Mouse (Mus musculus): ENCODE measurements around the gene A630076J17Rik.

The A630076J17Rik gene

DNA sequence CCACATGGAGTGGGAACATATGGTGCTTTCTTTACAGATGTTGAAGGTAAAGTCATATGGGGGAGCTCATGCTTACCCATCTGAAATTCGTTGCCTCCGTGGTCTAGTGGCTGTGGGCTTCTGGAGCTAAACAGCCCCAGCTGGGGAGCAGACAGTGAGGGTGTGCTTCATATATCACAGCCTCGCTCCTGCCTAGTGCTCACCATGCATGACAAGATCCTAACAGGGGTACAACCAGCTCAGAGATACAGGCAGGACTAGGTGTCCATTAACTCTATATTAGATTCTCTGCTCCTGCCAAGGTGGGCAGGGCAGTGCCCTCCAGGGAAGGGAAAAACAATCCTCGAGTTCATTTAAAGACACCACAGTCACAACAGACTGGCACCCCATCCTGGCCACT lies 788 bp downstream of the A630076J17Rik start:
- no peak for DNase-seq (ENCODE audit: low spot score)

DNA sequence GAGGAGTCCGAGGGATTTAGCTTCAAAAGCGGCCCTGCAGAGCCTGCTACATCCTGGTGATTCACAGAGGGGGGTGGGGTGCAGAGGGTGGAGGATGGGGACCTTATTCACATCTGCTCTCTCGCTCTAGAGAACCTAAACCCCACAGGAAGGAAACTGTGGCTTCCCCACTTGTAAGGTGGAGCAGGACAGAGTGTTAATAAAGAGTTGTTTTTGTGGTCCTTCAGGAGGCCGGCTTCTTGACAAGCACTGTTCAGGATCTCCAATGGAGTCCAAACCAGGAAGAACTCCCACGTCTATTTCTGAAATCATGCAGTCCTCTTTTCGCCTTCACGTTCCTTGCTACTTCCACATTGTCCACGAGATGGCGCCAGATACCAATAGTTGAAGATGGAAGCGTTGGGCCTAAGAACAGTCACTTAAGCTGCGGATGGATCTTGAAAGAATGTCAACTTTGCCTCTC lies 3.0 kb downstream of the A630076J17Rik start:
- DNase-seq (ENCODE audit: low spot score), result peak; percentile 77

DNA sequence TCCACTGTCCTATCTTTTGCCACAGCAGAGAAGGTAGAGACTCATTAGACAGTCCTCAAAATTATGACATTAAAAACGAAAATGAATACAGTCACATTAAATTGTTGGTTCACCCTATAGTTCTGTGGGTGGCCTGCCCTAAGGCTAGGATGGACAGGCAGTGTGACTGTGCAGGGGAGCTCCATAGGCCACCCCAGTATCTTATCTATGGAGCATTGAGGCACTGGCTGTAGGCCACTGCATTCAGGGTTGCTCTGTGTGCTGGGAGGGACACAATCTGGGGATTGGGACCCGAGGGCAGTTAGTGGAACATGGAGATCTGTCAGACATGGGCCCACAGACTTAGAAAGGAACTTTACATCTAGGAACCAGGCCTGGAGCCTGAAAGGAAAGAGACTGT lies 3.5 kb downstream of the A630076J17Rik start:
- no peak for DNase-seq (ENCODE audit: low spot score)

DNA sequence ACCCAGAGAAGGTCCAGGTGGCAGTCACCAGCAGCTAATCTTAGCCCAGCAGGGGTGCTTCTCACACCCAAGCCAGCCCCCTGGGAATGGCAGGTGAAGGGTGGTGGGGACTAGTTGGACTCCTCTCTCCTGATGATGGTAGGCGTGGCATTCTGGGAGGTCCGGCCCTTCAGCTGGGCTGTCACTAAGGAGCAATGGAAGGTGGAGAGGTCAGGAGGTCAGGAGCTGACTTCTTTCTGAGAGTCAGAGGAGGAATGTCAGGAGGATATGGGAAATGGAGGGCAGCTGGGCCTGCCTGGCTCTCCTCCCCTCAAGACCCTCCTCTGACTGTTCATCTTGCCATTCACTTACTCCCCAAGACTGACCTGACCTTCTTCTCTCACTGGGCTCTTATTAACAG lies 7.6 kb downstream of the A630076J17Rik start:
- DNase-seq (ENCODE audit: low spot score), result no peak

DNA sequence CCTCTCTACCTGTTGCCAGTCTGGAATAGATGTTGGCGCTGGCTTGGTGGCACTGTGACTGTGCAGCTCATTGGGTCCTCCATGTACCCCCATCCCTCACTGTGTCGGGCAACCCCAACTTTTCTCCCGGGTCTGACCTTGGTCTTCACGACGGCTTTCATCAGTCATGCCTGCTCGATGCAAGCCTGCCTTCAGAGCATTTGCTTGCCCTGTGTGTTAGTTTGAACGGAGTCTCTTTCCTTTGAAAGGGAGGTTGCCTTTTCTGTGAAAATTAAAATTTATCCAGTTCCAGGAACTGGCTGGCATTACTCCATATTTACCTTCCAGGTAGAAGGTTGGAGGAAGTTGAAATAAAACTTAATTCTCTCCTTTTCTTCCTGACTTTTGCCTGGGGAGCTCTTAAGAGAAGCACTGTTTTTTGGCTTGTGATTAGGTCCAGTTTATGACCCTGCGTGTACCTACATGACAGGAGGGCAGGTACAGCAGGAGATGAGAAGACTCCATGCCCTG lies 8.1 kb downstream of the A630076J17Rik start:
- no peak for DNase-seq (ENCODE audit: low spot score)

DNA sequence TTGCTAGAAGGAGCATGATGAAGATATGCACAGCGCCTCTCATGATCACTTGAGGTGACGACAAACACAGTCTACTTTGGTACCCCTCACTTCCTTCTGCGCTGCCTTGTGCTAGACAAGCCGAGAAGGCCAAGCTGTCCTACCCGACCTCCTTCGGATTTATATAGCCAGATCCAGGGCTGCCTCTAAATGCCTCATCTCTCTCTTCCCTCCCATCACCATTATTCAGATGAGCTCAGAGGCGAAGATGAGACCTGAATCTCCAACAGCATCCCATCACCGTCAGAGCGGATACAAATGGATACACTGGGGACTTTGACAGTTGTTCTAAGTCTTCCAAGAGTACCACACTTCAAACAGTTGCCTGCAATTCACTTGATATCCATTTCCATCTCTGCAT lies 9.2 kb downstream of the A630076J17Rik start, which contains the start of gene Prok1:
Gene Prok1 (minus strand): TSS at position 101 of the 400 bp plus-strand sequence.
- DNase-seq (ENCODE audit: low spot score), result no peak

DNA sequence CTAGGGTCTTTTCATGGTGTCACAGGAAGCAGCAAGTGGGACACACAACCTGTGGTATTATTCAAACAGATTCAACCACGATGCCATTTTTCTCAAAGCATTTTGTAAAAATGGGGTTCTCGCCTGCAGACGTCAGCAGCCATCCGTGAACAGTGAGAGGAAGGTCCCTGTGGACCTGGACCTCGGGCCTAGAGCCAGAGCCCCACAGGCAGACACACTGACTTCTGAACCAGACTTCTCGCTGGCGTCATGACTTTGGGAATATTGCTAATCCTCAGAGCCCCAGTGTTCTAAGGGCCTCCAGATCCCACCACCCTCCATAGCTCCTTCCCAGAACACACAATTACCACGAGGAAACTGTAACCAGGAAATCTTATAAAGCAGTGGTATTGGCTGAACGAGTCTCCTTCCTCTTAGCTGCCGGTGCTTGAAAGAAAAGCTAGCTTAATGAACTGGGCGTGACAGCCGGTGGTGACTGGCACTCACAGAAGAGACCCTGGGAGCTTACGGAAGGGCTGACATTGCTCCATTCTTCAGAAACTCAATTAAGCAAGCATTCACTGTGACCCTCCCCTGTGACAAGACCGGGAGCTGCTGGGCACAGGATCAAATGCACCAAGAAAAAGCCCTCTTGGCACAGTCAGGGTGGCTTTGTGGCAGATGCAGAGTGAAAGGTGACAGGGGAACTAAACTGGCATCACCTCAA lies 11.1 kb downstream of the A630076J17Rik start:
- no peak for DNase-seq (ENCODE audit: low spot score)

DNA sequence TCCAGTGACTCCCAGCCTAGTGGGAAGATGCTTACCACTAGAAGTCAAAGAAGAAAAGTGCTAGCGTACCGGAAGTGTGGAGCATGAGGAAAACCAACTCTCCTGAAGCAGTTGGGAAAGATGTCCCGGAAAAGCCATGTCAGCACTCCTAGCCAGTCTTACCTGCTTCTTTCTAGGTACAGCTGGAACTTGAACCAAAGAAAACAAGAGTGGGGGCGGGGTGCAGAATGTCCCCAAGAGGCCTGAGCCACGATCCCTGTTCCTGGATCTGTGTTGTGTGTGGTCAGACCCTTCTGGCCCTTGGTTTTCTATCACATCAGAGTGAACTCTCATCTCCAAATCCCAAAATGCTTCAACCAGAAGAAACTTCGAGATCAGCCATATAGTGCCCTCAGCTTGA lies 16.5 kb downstream of the A630076J17Rik start:
- DNase-seq (ENCODE audit: low spot score), result no peak

DNA sequence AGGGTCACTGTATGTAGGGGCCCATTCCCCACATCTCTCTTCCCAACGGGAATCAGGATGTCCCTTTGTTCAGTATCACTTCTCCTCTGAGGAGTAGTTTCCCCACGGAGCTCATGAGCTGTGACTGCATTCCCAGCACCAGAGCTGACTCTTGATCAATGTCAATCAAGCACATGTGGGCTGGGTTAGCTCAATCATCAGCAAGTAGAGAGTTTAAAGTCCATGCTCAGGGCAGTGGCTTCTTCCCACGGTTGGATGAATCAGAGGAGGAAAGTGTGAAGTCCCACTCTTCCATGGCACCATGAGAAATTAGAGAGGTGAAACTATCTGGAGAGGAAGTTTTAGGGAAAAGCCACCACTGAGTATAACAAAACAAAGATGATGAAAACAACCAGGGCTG lies 18.6 kb downstream of the A630076J17Rik start:
- DNase-seq (ENCODE audit: low spot score), result no peak

DNA sequence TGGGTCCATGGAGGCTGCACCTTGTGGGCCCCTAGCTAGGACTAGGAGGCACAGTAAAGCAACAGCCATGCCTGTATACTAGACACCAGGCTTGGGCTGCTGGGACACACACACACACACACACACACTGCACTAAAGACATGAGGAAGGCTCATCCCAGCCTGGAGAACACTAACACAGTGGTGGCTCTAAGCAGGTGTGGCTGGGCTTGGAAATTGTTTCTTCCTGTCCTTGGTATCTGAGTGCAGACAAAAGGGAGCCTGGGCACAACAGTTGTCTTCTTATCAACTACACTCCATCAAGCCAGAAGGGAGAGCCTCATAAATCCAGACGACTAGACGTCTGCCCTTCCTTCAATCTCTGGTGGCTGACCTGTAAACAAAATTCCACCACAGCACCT lies 19.9 kb downstream of the A630076J17Rik start:
- DNase-seq (ENCODE audit: low spot score), result peak; percentile 33

DNA sequence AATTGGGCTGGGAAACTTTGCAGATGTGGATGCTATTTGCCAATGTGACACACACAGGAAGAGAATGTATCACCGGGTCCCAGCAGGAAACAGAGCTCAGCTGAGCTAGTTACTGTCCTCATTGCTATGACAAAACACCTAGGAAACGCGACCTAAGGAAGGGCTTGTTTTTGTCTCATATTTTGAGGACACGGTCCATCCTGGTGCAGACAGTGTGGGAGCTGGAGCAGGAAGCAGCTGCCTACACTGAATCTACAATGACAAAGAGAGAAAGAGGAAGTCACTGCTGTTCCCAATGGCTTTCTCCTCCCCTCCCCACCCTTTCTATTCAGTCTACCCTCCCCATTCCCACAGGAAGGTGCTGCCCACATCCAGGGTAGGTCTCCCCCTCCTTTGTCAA lies 21.6 kb downstream of the A630076J17Rik start:
- peak; percentile 46 for DNase-seq (ENCODE audit: low spot score)

DNA sequence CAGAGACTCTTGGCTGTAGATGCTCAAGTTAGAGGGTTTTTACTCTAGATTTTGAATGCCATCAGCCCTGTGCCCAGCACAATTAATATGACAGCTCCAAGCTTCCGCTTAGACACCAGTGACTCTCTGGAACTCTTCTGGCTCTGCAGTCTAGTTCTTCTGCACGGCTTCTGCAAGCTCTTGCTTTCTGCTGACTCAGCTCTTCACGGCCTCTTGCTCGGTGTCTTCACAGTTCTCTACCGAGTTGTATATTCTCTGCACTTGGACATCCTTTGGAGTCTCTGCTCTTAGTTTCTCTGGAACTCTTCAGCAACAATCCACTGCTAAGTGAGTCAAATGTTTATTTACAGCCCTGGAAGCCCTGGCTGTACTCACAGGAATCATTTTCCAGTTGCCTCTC lies 23.5 kb downstream of the A630076J17Rik start:
- DNase-seq (ENCODE audit: low spot score), result no peak

DNA sequence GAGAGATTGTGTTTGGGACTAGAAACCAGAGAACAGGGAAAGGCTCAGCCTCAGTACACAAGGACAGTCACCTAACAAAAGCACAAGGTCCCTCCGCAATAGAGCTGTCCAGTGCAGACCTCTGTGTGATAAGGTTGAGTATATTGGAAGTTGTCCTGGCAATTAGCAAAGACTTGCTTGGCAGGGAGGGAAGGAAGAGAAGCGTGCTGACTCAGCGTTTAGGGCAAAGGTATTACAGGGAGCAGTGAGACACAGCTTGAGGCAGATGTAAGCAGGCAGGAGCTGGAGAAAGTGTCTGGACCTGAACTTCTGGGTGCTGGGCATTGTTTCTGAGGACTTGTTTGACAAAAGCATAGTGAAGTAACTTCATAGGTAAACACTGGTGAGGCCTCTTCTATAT lies 25.6 kb downstream of the A630076J17Rik start:
- DNase-seq (ENCODE audit: low spot score), result no peak

DNA sequence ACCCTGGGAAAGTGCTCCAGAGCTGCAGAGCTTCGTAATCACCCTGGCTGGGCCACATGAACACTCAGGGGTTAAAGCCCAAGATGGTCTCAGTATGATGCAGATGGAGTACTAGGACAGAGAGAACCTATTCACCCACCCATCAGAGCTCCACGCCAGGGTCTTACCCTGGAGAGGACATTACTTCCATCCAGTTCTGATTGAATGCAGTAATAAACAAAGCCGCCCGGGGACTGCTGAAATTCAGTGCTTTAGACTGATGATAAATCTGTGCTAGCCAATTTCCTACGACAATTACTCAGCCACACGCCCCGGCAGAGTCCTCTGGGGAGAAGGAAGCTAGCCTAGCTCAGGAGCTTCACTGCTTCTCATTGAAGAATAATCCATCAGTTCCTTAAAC lies 26.3 kb downstream of the A630076J17Rik start:
- DNase-seq (ENCODE audit: low spot score), result no peak

DNA sequence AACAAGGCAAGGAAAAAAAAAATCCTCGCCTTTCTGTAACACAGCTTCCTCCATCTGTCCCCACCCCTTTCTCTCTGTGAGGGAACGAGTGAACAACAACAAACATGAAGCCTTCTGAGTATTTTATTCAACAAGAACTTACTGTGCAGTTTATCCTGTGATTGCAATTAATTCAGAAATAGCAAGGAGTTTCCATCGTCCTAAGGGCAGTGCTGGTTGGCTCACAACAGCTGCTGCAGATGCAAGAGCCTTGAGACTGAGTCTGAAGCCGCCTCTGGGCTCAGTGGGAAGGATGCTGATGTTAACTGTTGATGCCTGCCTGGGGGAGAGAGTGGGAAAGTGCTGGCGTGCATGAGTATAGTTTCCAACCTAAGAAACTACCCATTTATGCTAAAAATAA lies 27.5 kb downstream of the A630076J17Rik start:
- DNase-seq (ENCODE audit: low spot score), result no peak

DNA sequence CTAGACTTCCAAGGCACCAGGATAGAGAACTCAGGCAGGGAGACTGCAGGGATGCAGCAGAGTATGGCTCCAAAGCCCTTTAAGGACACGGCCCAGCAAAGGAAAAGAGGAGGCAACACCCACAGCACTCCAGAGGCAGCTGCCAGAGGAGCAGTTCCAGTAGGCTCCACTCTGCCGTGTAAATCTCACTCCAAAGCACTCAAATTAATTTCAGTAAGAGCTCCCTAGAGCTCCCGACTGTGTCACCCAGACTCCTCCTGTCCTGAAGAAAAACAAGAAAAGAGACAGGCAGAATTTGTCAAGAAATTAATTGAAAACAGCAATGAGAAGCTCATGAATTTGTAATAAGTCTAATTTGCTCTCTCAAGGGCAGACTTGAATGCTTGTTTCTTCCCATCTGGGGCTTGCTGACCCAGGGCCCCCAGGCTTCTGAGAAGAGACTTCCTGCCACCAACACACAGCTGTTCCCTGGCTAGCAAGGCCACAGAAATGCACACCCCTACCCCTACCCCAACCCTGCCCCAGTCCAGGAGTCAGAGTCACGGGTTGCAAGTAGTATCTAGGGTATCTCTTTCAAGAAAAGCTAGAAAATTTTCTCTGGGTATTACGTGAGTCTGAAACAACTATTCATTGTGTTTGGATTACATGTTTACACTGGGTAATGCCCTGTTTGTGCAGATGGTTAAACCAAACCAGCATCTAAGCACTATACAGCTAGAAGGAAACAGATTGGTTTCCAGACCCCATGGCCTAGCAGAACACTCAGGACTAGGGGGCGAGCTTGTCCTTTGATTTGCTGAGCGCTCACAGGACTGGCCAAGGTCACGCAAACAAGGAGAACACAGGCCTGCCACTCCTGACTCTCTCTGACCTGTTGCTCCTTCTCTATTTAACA lies 30.8 kb downstream of the A630076J17Rik start:
- no peak for DNase-seq (ENCODE audit: low spot score)

DNA sequence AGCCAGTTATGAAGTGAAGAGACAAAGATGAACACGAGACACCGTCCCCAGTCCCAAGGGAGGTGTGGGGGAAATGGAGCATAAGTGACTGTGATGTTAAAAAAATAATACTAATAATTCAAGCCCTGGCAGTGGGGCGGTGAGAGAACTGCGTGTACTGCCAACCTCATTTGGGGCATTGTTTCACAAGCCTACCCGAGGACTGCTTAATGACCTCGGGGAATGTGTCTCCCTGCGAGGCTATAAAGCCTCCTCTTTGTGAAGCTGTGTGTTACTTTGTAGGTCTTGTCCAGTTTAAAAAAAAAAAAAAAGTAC lies 31.4 kb downstream of the A630076J17Rik start:
- DNase-seq (ENCODE audit: low spot score), result peak; percentile 48

DNA sequence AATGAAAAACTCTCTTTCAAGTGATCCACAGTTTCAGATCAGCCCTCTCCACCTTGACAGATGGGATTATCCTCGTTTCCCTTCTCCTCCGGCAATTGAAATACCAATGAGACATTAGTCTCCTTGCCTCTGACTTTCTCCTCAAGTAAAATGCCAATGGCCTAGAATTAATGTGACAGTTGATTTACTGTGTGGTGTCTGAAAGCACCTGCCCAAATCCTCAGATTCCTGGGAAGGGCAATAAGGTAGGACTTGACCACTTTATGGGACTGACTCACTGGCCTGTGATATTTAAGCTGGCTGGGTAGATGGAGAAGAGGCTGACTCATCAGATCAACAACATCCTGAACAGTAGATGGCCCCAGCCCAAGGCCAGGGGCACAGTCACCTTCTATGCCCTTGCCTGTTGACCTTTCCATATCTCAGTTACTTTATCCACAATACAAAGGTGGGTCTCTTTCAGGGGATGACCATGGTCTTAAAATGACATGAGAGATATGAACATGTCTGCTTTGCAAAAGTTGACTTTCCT lies 36.5 kb downstream of the A630076J17Rik start:
- no peak for DNase-seq (ENCODE audit: low spot score)

DNA sequence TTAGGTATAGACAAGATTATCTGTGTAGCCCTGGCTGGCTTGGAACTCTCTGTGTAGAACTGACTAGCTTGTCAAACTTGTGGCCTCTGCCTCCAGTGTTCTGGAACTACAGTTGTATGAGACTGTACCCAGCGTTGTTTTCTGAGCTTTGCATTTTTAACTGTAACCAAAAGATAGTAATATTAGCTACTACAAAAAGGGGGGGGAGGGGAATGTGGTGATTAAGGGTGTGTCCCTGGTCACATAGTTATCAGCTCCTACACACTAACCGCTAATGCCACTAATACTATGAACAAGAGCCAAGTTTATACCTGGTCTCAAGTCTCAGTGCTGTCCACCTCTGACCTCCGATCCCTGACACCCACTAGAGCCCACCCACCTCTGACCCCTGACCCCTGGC lies 42.0 kb downstream of the A630076J17Rik start:
- no peak for DNase-seq (ENCODE audit: low spot score)

DNA sequence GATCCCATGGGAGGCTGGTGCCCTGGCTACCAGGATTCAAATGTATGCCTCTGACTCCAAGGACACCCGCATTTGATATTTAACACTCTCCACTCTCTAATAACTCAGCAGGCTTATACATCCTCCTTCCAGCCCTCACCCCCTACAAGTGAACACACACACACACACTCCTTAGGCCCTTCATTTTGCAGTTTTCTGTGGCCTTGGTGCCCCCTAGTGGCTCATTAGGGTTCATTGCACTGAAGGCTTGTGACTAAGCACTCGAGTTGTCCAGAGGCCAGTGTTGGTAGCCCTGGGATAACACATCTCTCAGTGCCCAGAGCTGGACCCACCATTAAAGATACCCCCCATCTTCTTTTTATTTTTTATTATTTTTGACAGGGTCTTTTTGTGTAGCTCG lies 43.4 kb downstream of the A630076J17Rik start:
- peak; percentile 72 for DNase-seq (ENCODE audit: low spot score)

DNA sequence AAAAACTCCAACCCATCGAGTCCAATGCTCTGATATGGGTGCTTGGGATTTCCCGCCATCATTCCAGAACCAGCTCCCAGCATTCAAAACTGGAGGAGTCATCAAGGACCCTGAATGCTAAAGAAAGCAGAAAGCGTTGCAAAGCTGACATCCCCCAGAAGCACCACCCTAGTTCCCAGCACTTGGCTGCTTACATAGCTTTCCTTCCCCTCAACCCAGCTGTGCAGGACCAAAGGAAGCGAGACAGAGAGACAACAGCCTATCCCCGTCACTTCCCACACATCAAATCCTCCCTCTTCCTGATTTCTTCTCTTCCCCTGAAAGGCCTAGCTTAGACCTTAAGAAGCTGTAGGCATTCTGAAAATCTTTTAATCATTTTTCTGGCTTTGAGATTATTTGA lies 44.9 kb downstream of the A630076J17Rik start:
- DNase-seq (ENCODE audit: low spot score), result no peak

DNA sequence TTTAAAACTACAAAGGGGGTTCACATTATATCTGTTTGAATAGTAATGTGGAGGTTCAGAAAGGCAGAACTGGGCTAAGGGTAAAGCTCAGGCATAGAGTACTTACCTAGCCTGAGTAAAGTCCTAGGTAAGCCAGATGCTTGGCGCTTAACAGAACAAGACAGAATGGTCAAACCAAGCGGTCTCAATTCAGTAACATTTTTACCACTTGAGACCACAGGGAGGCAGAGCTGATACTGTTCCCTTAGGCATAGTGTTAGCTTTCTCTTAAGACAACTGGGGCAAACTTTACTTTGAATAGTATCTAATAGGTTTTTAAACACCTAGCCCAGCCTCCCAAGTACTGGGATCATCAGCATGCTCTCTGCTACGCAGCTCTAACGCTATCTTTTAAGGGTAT lies 45.6 kb downstream of the A630076J17Rik start:
- no peak for DNase-seq (ENCODE audit: low spot score)

DNA sequence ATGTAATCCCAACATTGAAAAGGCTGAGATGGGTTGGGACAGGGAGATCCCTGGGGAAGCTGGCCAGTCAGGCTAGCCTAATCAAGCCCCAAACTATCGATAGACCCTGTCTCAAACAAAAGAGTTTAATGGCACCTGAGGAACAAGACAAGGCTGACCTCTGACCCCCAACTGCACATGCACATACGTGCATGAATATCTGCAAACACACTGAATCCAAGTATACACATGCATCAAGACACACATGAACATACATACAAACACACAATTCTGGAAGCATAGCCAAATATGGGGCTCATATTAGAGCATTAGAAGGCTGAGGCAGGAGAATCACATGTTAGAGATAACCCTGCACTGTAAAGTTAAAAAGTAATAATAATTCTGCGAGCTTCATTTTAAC lies 46.2 kb downstream of the A630076J17Rik start:
- no peak for DNase-seq (ENCODE audit: low spot score)
